9 mouse cellular contexts compared by ENCODE assay signal in genomic region chr2:35509343-35509667, GRCm38 (mm10). TPM values are rescaled to one million over a fixed set of nuclear protein-coding genes. Genes with fewer than 3 reads are reported as not detected.
A peak's percentile ranks its signal among the peaks of the same experiment; 100 is the strongest.
DNase-seq lines count a peak whose midpoint lies in the region; ATAC-seq and TF ChIP-seq lines count a peak whose summit lies in the region.
"Had no signal": no experiment of that assay in that cellular context is flagged by ENCODE, and none has a peak within 500 bp of the region (broad histone marks: within the 10 kb centered on the region; RNA-seq: fewer than 3 reads in every experiment).

No protein-coding gene starts in this region.

- no peak overlapping the region for H3K9ac ChIP-seq in neural tube, embryonic 13.5 days
- H3K9ac ChIP-seq in midbrain, embryonic 14.5 days (replicated peaks; ENCODE audit: low read length): no peak overlapping the region
- H3K9ac ChIP-seq: embryonic facial prominence, embryonic 12.5 days had no signal

- intact Hi-C loops in left cerebral cortex, adult 2 months (cut with DNase I): loop anchor here (2.0 to 5.0 kb wide), 3 partner anchors 47 to 212 kb away; partner anchors contain the start of genes Dab2ip and Ggta1
- intact Hi-C loops in left cerebral cortex, postnatal 25 days (cut with DNase I): loop anchor here (5.0 to 10.0 kb wide), 4 partner anchors 112 to 305 kb away; partner anchors contain the start of genes 4930402F06Rik and Rab14

- H3K27ac ChIP-seq in left cerebral cortex, adult 2 months: peak overlapping the region; percentile 41; the same call in 1 of the 2 replicates
- 0 out of 2 replicates have a peak overlapping the region, but pooled peaks have one; percentile 14 for H3K27ac ChIP-seq in embryonic facial prominence, embryonic 10.5 days (replicated peaks)
- peak overlapping the region; percentile 61; the same call in 1 of the 2 replicates for H3K27ac ChIP-seq in neural tube, embryonic 13.5 days (replicated peaks)
- no peak overlapping the region for H3K27ac ChIP-seq in midbrain, embryonic 14.5 days (replicated peaks; ENCODE audit: low read depth, low read length)

- peaks cover 58% of the 10 kb centered on the region for H3K4me1 ChIP-seq in embryonic facial prominence, embryonic 10.5 days
- peaks cover 49% of the 10 kb centered on the region for H3K4me1 ChIP-seq in neural tube, embryonic 13.5 days (replicated peaks)
- peaks cover 5% of the 10 kb centered on the region; the same call in 1 of the 2 replicates for H3K4me1 ChIP-seq in midbrain, embryonic 14.5 days (ENCODE audit: control insufficient read depth, insufficient read depth, low read length)

- DNase-seq in embryo, embryonic 10 days (ENCODE audit: low spot score): peak; percentile 58
- DNase-seq in embryo, embryonic 9.5 days (ENCODE audit: extremely low spot score): no peak
- no peak for DNase-seq in left cerebral cortex, adult 2 months (ENCODE audit: extremely low spot score in 1 of 2, low spot score in 2 of 2)
- no peak for DNase-seq in left cerebral cortex, postnatal 25 days (ENCODE audit: low spot score in 2 of 2)
- no peak for DNase-seq in embryonic facial prominence, embryonic 10.5 days (ENCODE audit: low spot score)
- no peak for DNase-seq in midbrain, embryonic 14.5 days
- DNase-seq in right cerebral cortex, postnatal 36 days (ENCODE audit: low spot score in 2 of 2): no peak

- no peak for ATAC-seq in neural tube, embryonic 13.5 days (ENCODE audit: low read depth)
- no peak for ATAC-seq in midbrain, embryonic 14.5 days (ENCODE audit: low FRiP score, low TSS enrichment)

- H3K9me3 ChIP-seq in embryonic facial prominence, embryonic 10.5 days: no peaks in the 10 kb centered on the region
- H3K9me3 ChIP-seq in neural tube, embryonic 13.5 days: no peaks in the 10 kb centered on the region
- H3K9me3 ChIP-seq in midbrain, embryonic 14.5 days (ENCODE audit: control insufficient read depth, low read length): no peaks in the 10 kb centered on the region
- H3K9me3 ChIP-seq: embryonic facial prominence, embryonic 12.5 days had no signal

- 25% methylated on average over 6 of the region's 6 CpGs for WGBS in embryonic facial prominence, embryonic 10.5 days
- 43% methylated on average over 6 of the region's 6 CpGs for WGBS in neural tube, embryonic 13.5 days
- WGBS in midbrain, embryonic 14.5 days: 43% methylated on average over 6 of the region's 6 CpGs

- no peak overlapping the region for H3K4me2 ChIP-seq in neural tube, embryonic 13.5 days
- no peak overlapping the region for H3K4me2 ChIP-seq in midbrain, embryonic 14.5 days (ENCODE audit: low read length)
- H3K4me2 ChIP-seq: embryonic facial prominence, embryonic 12.5 days had no signal

- H3K27me3 ChIP-seq in embryonic facial prominence, embryonic 10.5 days (replicated peaks; ENCODE audit: low read depth, poor library complexity, severe bottlenecking): no peaks in the 10 kb centered on the region
- H3K27me3 ChIP-seq in neural tube, embryonic 13.5 days: no peaks in the 10 kb centered on the region
- H3K27me3 ChIP-seq in midbrain, embryonic 14.5 days (ENCODE audit: control insufficient read depth, insufficient read depth, low read length): no peaks in the 10 kb centered on the region
- H3K27me3 ChIP-seq: embryonic facial prominence, embryonic 12.5 days had no signal

- no peak for TF ChIP-seq CTCF in left cerebral cortex, adult 2 months (IDR thresholded peaks at IDR 0.05)

- H3K4me3 ChIP-seq in left cerebral cortex, adult 2 months: no peak overlapping the region
- no peak overlapping the region for H3K4me3 ChIP-seq in embryonic facial prominence, embryonic 10.5 days
- no peak overlapping the region for H3K4me3 ChIP-seq in neural tube, embryonic 13.5 days
- H3K4me3 ChIP-seq in midbrain, embryonic 14.5 days (replicated peaks; ENCODE audit: low read depth, low read length): no peak overlapping the region
- H3K4me3 ChIP-seq: embryonic facial prominence, embryonic 12.5 days had no signal

- H3K36me3 ChIP-seq in embryonic facial prominence, embryonic 10.5 days (replicated peaks): no peaks in the 10 kb centered on the region
- no peaks in the 10 kb centered on the region for H3K36me3 ChIP-seq in neural tube, embryonic 13.5 days
- H3K36me3 ChIP-seq in midbrain, embryonic 14.5 days (ENCODE audit: control insufficient read depth, insufficient read depth, low read length): no peaks in the 10 kb centered on the region
- H3K36me3 ChIP-seq: embryonic facial prominence, embryonic 12.5 days had no signal

RNA-seq across cellular contexts. Expression of gene Ggta1, which starts 46.3 kb away (rescaled TPM):
- total RNA-seq in left cerebral cortex, adult 2 months (2021): 1 to 10 TPM; 2.6 to 4.0 TPM
- total RNA-seq in left cerebral cortex, postnatal 25 days (2021): 1 to 10 TPM; 2.8 to 3.4 TPM
- polyA plus RNA-seq in embryonic facial prominence, embryonic 10.5 days (2016; fragmentation: Nextera tagmentation; extraction: Ambion mirVana): 6.3 and 8.0 TPM in 2 replicates
- 8.7 and 8.8 TPM in 2 replicates for polyA plus RNA-seq in neural tube, embryonic 13.5 days (2015; fragmentation: Nextera tagmentation; extraction: Ambion mirVana)
- polyA plus RNA-seq in midbrain, embryonic 14.5 days (2014; fragmentation: Nextera tagmentation; extraction: Ambion mirVana): 2.8 and 5.6 TPM in 2 replicates

RNA-seq across cellular contexts. Expression of gene Dab2ip, which starts 48.8 kb away (rescaled TPM):
- 100 to 1,000 TPM; 144 to 152 TPM for total RNA-seq in left cerebral cortex, adult 2 months (2021)
- total RNA-seq in left cerebral cortex, postnatal 25 days (2021): 100 to 1,000 TPM; 143 to 154 TPM
- 34.7 and 35.4 TPM in 2 replicates for polyA plus RNA-seq in embryonic facial prominence, embryonic 10.5 days (2016; fragmentation: Nextera tagmentation; extraction: Ambion mirVana)
- polyA plus RNA-seq in neural tube, embryonic 13.5 days (2015; fragmentation: Nextera tagmentation; extraction: Ambion mirVana): 55.4 and 67.4 TPM in 2 replicates
- polyA plus RNA-seq in midbrain, embryonic 14.5 days (2014; fragmentation: Nextera tagmentation; extraction: Ambion mirVana): 46.4 and 50.6 TPM in 2 replicates
